Mouse (Mus musculus) CH12F3 (cell line): ENCODE data around the gene Stxbp6.

Source experiments
- in situ Hi-C: fragments of 300-500 bp; cut with MboI; formaldehyde crosslinking; loops from 2 replicates; pipeline ENCODE4 v1.14.3; 2020; ENCODE audit warnings: low sequenced_read_pairs

The Stxbp6 gene

DNA sequence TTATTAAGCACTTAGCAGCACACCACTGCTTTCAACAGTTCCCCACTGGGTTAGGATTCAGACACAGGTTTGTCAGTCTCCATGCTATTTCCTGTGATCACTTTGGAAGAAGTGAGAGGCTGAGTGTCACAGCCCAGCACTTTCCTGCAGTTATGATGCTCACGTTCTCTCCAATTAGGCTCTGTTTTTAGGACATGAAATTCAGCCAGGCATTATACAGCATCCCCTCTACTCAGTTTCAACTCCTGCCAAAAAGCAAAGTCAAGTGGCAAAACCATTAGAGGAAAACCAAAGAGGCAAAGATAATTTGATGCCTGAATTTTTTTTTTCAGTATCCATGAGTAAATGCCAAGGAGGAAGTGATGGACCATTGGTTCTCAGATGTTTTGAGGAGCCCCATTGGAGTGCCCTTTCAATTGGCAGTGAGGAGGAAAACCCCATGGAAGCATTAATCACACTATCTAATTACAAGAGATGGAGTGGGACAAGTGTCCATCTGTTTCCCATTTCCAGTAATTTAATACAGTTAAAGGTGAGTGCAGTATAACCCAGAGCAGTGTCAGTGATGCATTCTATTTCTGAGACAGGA is 238.5 kb downstream of the Stxbp6 start:
- in situ Hi-C loops: no loop called here

DNA sequence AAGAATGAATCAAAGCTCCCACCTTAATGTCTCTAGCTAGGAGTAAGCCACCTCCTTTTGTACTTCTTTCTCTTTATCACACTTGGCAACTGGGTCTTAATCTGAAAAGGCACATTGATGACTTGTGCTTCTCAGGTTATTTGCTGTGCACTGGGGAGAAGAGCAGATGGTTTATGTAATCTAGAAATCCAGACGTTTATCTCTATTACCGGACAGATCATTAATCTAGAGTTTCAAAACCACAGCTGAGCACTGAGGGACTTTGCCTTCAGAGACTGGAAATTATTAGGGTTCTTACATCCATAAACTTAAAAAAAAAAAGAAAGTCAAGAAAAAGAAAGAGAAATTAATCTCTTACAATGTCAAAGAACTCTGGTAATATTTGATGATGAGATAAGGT is 262.6 kb downstream of the Stxbp6 start:
- in situ Hi-C loops: no loop called here

- in situ Hi-C loops: no loop called here
Measured at GRCm38 (mm10) chr12:44804213-44804612, 270.3 kb downstream of the Stxbp6 start.
